Mouse (Mus musculus): ENCODE results near the gene Grin2b.

Grin2b gene

DNA sequence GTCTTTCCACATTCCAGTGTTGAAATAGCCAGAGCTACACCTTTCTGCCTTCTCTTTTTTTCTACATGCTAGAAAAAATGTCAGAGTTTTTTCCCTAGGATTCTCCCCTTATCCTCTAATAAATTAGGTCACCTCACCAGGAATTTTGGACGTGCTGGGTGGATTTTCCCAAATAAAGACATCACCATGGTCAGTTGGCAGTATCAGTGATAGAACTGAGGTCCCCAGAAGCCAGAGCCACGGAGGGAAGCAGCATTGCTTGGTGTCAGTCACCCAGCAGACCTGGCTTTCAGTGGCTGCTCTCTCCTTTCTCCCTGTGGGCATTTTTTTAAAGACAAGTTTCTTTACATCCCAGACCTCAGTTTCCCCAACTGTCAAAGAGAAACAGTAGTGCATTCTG lies 68.1 kb downstream of the Grin2b start:
- DNase-seq (ENCODE audit: low read depth, low spot score), result no peak

- DNase-seq (ENCODE audit: low read depth, low spot score), result no peak
Measured at GRCm38 (mm10) chr6:136100241-136100640, 73.1 kb downstream of the Grin2b start.

DNA sequence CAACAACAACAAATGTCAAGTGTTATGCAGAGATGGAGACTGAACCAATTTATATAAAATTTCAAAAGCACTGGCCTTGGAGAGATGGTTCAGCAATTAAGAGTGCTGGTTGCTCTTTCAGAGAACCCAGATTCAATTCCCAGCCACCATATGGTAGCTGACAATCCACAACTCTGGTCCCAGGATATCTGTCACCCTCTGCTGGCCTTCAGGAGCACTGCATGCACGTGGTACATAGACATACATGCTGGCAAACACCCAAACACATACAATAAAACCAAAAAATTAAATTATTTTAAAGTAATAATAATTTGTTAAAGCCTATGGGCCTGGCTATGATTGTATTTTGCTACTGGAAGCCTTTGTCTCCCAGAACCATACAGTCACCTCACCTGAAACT lies 77.0 kb downstream of the Grin2b start:
- DNase-seq (ENCODE audit: low read depth, low spot score), result no peak

- no peak for DNase-seq (ENCODE audit: low read depth, low spot score)
Measured at GRCm38 (mm10) chr6:136079991-136080734, 93.1 kb downstream of the Grin2b start.

DNA sequence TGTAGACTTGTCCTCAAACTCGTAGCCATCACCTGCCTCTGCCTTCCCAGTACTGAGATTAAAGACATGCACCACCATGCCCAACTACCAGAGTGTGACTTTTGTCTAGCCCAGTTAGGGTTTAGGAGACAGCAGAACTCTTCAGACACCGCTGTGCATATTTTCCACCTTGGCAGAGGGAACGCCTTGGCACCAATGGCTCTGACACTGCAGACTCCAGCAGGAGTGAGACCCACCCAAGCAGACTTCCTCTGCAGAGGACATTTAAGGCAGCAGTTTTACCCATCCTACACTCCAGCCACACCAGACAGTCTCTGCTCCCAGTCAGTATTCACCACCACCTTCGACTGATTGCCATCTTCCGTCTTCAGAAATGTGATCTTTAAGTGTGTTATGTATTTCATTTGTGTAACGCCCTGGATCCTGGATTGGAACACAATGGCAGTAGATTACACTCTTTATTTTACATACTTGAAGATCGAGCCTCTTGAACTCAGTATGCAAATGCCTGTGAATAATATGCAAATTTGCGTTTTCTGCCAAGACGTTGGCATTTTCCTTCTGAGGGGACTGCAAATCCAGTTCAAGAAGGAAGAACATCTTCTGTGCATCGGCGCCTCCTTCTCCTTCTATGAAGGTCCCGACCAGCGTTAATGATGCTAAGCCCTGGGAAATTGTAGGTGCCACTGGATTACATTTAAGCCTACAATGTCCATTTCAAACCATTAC lies 100.8 kb downstream of the Grin2b start:
- DNase-seq (ENCODE audit: low read depth, low spot score), result no peak

DNA sequence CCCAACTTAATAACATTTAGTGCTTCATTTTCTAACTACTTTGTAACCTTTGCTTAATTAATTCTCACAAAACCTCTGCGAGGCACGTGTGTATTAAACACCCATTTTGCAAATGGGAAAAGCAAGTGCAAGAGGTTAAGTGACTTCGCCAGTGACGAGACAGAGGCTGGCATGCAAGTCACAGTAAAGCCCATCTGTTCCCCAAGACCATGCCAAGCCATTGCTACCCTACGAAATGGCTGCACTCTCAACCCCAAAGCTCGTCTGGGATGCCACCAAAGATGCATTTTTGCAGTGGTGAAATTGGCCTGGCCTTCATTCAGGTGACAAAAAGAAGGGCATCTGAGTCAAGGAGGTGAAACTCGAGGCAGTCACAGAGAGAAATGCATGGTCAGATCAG lies 103.2 kb downstream of the Grin2b start:
- no peak for DNase-seq (ENCODE audit: low read depth, low spot score)

DNA sequence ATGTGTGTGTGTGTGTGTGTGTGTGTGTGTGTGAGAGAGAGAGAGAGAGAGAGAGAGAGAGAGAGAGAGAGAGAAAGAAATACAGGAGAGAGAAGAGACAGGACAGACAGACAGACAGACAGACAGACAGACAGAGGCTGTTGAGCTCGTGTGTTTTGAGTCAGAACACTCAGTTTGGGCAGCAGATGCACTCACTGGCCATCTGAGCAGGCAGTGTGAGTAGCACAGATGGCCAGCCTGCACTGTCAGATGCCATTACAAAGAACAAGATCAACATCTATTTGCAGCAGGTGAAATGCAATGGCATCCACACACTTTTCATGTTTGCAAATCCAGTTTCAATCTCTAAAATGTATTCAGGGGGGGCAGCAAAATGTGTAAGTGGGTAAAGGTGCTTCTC lies 120.0 kb downstream of the Grin2b start:
- no peak for DNase-seq (ENCODE audit: low read depth, low spot score)

DNA sequence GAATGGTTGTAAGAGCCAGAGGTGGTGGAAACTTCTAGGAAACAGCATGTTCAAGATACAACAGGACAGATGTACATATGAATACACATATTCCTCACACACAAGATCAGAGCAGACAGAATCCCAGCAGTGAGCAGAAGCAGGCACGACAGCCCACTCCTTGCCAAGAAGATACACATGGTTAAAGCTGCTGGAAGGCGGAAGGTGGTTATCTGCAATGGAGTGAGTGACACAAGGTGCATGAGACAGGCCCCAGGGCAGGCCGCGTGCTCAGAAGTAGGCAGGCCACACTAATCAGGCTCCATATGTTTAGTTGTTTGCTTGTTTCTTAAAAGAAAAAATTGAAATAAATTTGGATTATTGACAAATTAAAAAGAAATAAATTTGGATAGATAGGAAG lies 123.0 kb downstream of the Grin2b start:
- DNase-seq (ENCODE audit: low read depth, low spot score), result no peak

- no peak for DNase-seq (ENCODE audit: low read depth, low spot score)
Measured at GRCm38 (mm10) chr6:136048084-136048483, 125.2 kb downstream of the Grin2b start.

DNA sequence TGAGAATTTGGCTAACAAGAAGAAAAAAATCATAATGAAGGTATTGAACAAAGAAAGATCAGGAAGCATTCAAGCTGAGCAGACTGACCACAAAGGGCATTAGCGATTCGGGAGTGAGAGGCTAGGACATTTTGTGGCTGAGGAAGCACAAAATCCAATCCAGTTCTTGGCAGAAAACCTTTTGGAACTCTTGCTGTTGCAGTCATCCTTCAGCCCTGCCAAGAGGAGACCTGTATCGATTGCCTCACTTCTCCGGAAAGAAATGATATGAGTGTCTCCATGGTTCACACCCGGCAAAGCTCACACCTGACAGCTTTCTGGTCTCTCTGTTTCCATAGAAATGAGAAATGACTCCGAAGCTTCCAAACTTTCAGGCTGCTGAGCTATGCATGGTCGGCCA lies 127.2 kb downstream of the Grin2b start:
- DNase-seq (ENCODE audit: low read depth, low spot score), result no peak

- DNase-seq (ENCODE audit: low read depth, low spot score), result no peak
Measured at GRCm38 (mm10) chr6:136044461-136044860, 128.8 kb downstream of the Grin2b start.

GRCm38 (mm10) chr6:136042375-136042774 lies 130.9 kb downstream of the Grin2b start:
- DNase-seq (ENCODE audit: low read depth, low spot score), result peak; percentile 31

DNA sequence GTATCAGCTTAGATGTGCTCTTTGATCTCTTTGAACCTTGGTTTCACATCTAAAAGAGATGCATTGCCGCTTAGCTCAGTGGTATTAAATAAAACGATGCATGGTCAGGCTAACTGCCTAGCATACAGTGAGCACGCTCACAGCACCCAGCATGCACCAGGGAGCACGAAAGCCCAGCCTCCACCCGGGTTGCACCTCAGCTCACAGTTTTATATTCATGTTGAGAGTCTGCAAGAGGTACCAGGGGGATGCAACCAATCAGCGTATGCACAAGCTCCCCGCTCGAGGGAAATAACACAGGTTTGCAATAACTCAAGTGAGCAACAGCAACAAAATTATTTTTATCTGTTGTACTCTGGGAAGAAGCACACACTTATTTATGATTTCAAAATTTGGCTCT lies 131.5 kb downstream of the Grin2b start:
- no peak for DNase-seq (ENCODE audit: low read depth, low spot score)

GRCm38 (mm10) chr6:136040931-136041330 lies 132.4 kb downstream of the Grin2b start:
- DNase-seq (ENCODE audit: low read depth, low spot score), result no peak

GRCm38 (mm10) chr6:136029235-136029939 lies 143.9 kb downstream of the Grin2b start:
- no peak for DNase-seq (ENCODE audit: low read depth, low spot score)

DNA sequence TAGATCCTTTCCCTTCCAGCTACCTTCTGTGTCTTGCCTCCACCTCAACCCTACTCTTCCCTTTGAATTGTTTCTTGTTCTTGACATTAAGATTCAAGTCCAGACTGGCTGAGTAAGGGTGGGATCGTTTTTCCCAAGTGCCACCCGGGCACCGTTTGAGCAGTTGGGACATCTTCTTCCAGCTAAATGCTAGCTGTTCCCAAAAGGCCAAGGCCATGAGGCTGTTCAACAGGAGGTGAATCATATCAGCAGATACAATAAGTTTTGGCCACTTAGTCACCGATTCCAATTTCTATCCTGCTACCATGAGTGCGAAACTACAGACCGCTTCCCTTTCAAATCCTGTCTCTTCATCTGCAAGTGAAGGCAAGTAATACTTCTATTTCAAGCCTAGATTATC lies 146.4 kb downstream of the Grin2b start:
- DNase-seq (ENCODE audit: low read depth, low spot score), result no peak

DNA sequence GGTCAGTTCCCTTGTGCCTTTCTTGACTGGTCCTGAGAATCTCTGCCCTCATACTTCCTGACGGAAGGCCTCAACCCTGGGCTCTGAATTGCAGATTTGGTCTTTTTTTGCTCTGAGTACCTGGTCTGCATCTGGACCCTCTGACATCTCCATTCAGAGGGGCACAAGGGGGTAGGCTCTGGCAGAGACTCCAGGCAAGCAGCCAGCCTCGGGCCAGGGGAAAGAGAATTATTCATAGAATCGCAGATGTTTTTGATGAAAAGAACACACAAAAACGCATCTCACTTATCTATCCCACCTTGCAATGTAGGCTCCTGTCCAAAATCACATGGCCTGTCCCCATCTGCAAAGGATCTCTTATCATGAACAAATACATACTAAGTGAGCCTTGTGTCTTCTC lies 147.5 kb downstream of the Grin2b start:
- no peak for DNase-seq (ENCODE audit: low read depth, low spot score)

- DNase-seq (ENCODE audit: low read depth, low spot score), result no peak
Measured at GRCm38 (mm10) chr6:136020460-136020859, 152.9 kb downstream of the Grin2b start.

DNA sequence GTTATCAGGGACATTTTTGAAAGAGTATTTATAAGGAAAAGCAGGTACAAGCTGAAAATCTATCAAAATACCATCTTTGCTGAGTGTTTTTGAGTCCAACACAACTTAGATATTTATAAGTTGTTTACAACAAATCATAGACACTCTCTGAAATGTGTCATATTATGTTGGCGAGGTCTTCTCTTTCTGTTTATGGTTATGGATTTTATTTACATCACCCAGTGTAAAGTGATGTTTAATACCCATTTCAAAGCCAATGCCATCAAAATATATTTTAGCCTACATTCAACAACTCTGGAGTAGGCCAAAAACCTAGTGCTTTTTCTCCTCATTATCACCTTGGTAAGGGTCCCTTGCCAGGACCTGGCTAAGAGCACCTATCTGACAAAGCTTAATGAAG lies 154.3 kb downstream of the Grin2b start:
- no peak for DNase-seq (ENCODE audit: low read depth, low spot score)

- DNase-seq (ENCODE audit: low read depth, low spot score), result no peak
Measured at GRCm38 (mm10) chr6:136013556-136014380, 159.5 kb downstream of the Grin2b start.

DNA sequence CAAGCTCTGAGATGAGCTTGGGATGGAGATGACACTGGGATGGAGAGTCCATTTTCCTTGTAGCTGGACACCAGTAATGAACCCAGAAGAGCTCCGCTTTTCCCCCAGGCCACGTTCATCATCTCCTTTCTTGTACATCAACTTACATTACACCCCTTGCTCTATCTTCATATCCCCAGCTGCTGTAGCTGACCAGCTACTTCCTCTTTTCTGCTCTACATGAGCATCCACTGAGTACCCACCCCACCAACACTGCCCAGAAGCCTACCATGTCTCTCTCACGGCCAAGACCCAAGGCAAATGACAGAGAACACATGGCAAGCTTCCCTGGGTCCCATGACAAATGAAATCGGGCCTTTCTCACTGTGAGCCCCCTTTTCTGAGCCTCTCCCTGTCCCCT lies 161.8 kb downstream of the Grin2b start:
- DNase-seq (ENCODE audit: low read depth, low spot score), result no peak

GRCm38 (mm10) chr6:136011038-136011311 lies 162.3 kb downstream of the Grin2b start:
- DNase-seq (ENCODE audit: low read depth, low spot score), result no peak

All from ES-CJ7 (cell line).